Mouse (Mus musculus) heart, postnatal 0 days (tissue): ENCODE results near the gene Dnajc3. TPM values are rescaled to one million over a fixed set of nuclear protein-coding genes. Genes with fewer than 3 reads are reported as not detected.

ENCODE experiments used
- ATAC-seq: fragments of 200-750 bp; cut with Nextera tagmentation; 2 replicates; pipeline ENCODE4 v1.8.0; 2017; ENCODE audit warnings: low read depth, moderate number of reproducible peaks, moderate library complexity; ENCODE audit not compliant: insufficient read depth
- DNase-seq: peaks from one replicate; pipeline ENCODE4 v3.0.0-alpha.2; 2016; ENCODE audit warnings: low spot score
- H3K27ac ChIP-seq: fragments of 300-500 bp; sonication (generic); 2 replicates; pipeline ENCODE4 v1.5.1; 2014; ENCODE audit warnings: low read depth, mild to moderate bottlenecking
- H3K27me3 ChIP-seq: fragments of 300-500 bp; sonication (generic); 2 replicates; pipeline ENCODE4 v1.6.1; 2014; ENCODE audit warnings: low read length, mixed read lengths; ENCODE audit not compliant: control insufficient read depth, insufficient read depth
- H3K36me3 ChIP-seq: fragments of 300-500 bp; sonication (generic); replicated peaks from 2 replicates; pipeline ENCODE4 v1.6.1; 2014; ENCODE audit warnings: low read length, mixed read lengths; ENCODE audit not compliant: control insufficient read depth, insufficient read depth
- H3K4me1 ChIP-seq: fragments of 300-500 bp; sonication (generic); 2 replicates; pipeline ENCODE4 v1.6.1; 2014; ENCODE audit warnings: antibody characterized with exemption; ENCODE audit not compliant: control insufficient read depth, insufficient read depth
- H3K4me2 ChIP-seq: fragments of 300-500 bp; sonication (generic); 2 replicates; pipeline ENCODE4 v1.6.1; 2014; ENCODE audit warnings: low read depth, mild to moderate bottlenecking, low read length, moderate library complexity
- H3K4me3 ChIP-seq: fragments of 300-500 bp; sonication (generic); 2 replicates; pipeline ENCODE4 v1.5.1; 2014; ENCODE audit warnings: low read depth, low read length
- H3K9ac ChIP-seq: fragments of 300-500 bp; sonication (generic); replicated peaks from 2 replicates; pipeline ENCODE4 v1.6.1; 2014; ENCODE audit warnings: low read depth, low read length, mixed read lengths
- H3K9me3 ChIP-seq: fragments of 300-500 bp; sonication (generic); replicated peaks from 2 replicates; pipeline ENCODE4 v1.6.1; 2016; ENCODE audit warnings: low read length; ENCODE audit not compliant: control insufficient read depth
- CTCF ChIP-seq: IDR thresholded peaks from 2 replicates; pipeline ENCODE4 v1.5.1; 2016; ENCODE audit warnings: antibody characterized with exemption, control low read depth, low read depth
- EP300 ChIP-seq: IDR thresholded peaks from 2 replicates; pipeline ENCODE4 v1.6.1; 2016; ENCODE audit warnings: antibody characterized with exemption, low read depth
- WGBS: fragments of 180-500 bp; shearing (Covaris S2); extraction: QIAGEN DNeasy Blood & Tissue Kit; methylation state at CpG from one replicate; pipeline ENCODE4 v1.1.7; 2014; 5-methylcytosine and 5-hydroxymethylcytosine counted together
- polyA plus RNA-seq: library from polyadenylated mRNA; unstranded; fragments of >200 nt; fragmentation: Nextera tagmentation; extraction: Ambion mirVana; gene quantifications from 2 replicates; pipeline ENCODE4 v1.2.1, GENCODE M21; 2015
- total RNA-seq: library from RNA; depleted of rRNA; stranded (reverse); fragments of >200 nt; gene quantifications from 2 replicates; pipeline ENCODE4 v1.2.3, GENCODE M21; 2014; ENCODE audit warnings: low replicate concordance; rRNA removed

Gene Dnajc3
- total and polyA plus RNA-seq, 2 experiments from 2014 or later: 15.6 to 17.2 TPM

GRCm38 (mm10) chr14:119027675-119028253 is 90.0 kb downstream of the Dnajc3 start:
- H3K27me3 ChIP-seq: no peaks in the 10 kb centered on the region
- no peak for TF ChIP-seq EP300
- TF ChIP-seq CTCF: no peak
- H3K9me3 ChIP-seq: no peaks in the 10 kb centered on the region
- 63% methylated on average over 2 of the region's 2 CpGs for WGBS
- H3K4me2 ChIP-seq: no peak overlapping the region
- H3K36me3 ChIP-seq: 0 out of 2 replicates have a peak, but pooled peaks cover 12% of the 10 kb centered on the region
- H3K4me1 ChIP-seq: no peaks in the 10 kb centered on the region
- no peak for ATAC-seq
- no peak overlapping the region for H3K9ac ChIP-seq
- no peak for DNase-seq
- no peak overlapping the region for H3K27ac ChIP-seq
- no peak overlapping the region for H3K4me3 ChIP-seq

Other genes starting within 250 kb of the Dnajc3 start
- 2.0 and 2.6 TPM in 2 replicates for gene Abcc4, start 231.8 kb upstream of the Dnajc3 start, total RNA-seq
- 0.82 and 0.83 TPM in 2 replicates for gene Abcc4, start 231.8 kb upstream of the Dnajc3 start, polyA plus RNA-seq
- gene Cldn10, start 150.1 kb upstream of the Dnajc3 start, total RNA-seq: 1.7 TPM in 1 of 2 replicates, not detected in the other
- gene Cldn10, start 150.1 kb upstream of the Dnajc3 start, polyA plus RNA-seq: 0.15 and 0.77 TPM in 2 replicates
- gene Dzip1, start 12.5 kb upstream of the Dnajc3 start, total RNA-seq: 3.4 and 7.5 TPM in 2 replicates
- 1.2 and 1.3 TPM in 2 replicates for gene Dzip1, start 12.5 kb upstream of the Dnajc3 start, polyA plus RNA-seq
- 2.7 and 5.2 TPM in 2 replicates for gene Uggt2, start 161.5 kb downstream of the Dnajc3 start, total RNA-seq
- 4.5 and 8.1 TPM in 2 replicates for gene Uggt2, start 161.5 kb downstream of the Dnajc3 start, polyA plus RNA-seq
- gene Hs6st3, start 200.4 kb downstream of the Dnajc3 start, total RNA-seq: not detected in 2 replicates
- not detected in 2 replicates for gene Hs6st3, start 200.4 kb downstream of the Dnajc3 start, polyA plus RNA-seq